Mouse (Mus musculus): ENCODE results near the gene Sdc4. TPM values are rescaled to one million over a fixed set of nuclear protein-coding genes. Genes with fewer than 3 reads are reported as not detected.

Gene Sdc4
- polyA plus RNA-seq, 1 experiment from 2014 or later: 101 TPM

DNA sequence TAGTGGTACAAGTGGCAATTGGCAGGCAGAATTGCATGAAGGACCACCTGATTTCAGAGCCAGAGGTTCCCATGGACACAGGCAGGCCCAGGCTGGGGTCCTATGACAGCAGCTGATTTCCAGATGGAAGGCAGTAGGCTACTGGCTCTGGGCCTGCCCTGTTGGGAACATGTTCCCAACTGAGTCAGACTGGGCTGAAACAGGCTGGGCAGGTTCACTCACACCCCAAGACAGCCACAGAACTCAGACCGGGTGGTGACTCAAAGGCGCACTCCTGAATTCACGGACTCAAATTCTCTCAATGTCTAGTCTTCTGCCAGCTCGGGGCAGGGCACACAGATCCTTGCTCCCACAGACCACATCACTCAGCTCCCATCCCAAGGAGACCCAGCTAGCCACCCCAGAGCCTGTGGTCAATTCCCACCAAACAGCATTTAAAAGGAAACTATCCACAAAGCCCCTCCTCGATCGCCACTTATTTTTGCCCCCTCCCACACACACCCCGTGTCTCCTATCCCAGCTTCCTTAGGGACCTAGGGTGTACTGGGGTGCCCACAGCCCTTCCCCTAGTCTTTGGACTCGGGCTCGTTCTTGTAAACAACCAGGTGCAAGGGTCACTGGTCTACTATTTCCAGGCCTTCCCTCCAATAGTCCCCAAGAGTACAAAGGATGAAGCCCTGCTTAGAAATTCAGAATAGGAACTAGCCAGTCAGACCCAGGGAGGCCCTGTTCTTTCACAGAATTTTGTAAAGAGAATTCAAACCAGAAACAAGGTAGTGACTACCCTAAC, 11.8 kb downstream of the Sdc4 start:
- no peak for TF ChIP-seq CTCF (IDR thresholded peaks at IDR 0.05; ENCODE audit: low read depth)
- 37% methylated on average over 9 of the region's 9 CpGs for WGBS
- Histone ChIP-seq H3K4me1 (ENCODE audit: insufficient read depth) (peaks cover 42% of the 10 kb centered on the region), H3K4me2 (no peak overlapping the region; the same call in 1 of the 2 replicates), H3K4me3 (ENCODE audit: low read depth, low read length) (no peak overlapping the region), H3K36me3 (ENCODE audit: insufficient read depth) (peaks cover 23% of the 10 kb centered on the region), H3K9me3 (ENCODE audit: low read depth, low read length) (no peaks in the 10 kb centered on the region), H3K27me3 (ENCODE audit: insufficient read depth, low read length) (no peaks in the 10 kb centered on the region), H3K27ac (ENCODE audit: low read depth) (peak overlapping the region; percentile 51), H3K9ac (no peak overlapping the region)
- peak; percentile 33; the same call in 1 of the 2 replicates for ATAC-seq (ENCODE audit: insufficient read depth)
- peak; percentile 58 for DNase-seq

DNA sequence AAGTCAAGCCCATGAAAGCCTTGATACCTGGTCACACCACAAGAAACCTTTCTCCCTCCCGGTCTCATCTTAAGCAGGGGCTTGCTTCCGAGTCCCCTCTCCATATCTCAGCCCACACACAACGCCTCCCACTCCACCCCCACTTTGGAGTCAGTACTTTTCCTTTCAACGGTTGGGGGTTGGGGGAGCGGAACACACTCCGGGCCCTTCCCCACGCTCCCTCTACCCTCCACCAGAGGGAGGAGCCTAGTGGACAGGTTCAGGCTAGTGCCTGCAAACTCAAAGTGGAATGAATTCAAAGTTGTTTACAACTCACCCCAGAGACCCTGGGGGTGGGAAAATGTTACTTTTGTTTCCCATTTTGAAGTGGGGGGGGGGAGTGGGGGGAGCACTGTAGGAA, 13.0 kb downstream of the Sdc4 start:
- peak; percentile 60 for DNase-seq
- WGBS: 6% methylated on average over 7 of the region's 7 CpGs
- Histone ChIP-seq H3K36me3 (ENCODE audit: insufficient read depth) (peaks cover 31% of the 10 kb centered on the region), H3K9me3 (ENCODE audit: low read depth, low read length) (no peaks in the 10 kb centered on the region), H3K4me3 (ENCODE audit: low read depth, low read length) (no peak overlapping the region), H3K4me2 (peak overlapping the region; percentile 23; the same call in 1 of the 2 replicates), H3K27me3 (ENCODE audit: insufficient read depth, low read length) (no peaks in the 10 kb centered on the region), H3K4me1 (ENCODE audit: insufficient read depth) (peaks cover 34% of the 10 kb centered on the region), H3K27ac (ENCODE audit: low read depth) (peak overlapping the region; percentile 13; the same call in 1 of the 2 replicates), H3K9ac (no peak overlapping the region)
- ATAC-seq (ENCODE audit: insufficient read depth): peak; percentile 55
- peak; percentile 47 for TF ChIP-seq CTCF (IDR thresholded peaks at IDR 0.05; ENCODE audit: low read depth)

DNA sequence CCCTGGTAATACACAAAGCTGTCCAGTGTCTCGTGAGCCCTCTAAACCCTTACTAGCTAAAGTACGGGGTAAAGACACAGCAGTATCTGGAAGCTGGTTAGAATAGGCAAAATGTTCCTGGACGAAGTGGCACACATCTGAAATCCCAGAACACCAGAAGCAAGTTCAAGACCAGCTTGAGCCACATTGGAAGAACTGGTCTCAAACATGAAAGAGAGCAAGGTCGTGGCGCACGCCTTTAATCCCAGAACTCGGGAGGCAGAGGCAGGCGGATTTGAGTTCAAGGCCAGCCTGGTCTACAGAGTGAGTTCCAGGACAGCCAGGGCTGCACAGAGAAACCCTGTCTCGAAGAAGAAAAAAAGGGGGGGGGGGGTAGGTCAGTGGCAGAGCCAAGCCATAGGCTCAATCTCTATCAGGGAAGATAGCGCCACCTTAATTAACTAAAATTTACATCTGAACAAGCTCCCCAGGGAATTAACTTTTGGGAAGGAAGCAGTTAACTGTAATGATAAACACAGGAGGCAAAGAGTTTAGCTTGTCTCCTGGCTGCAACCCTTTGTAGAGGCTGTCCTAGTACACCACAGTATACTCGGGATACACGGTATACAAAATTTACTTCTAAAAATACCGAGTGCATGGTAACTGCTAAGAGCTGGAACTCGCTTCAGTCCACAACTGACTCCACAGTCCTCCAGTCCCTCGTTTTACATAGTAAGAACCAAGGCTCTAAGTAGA, 13.6 kb downstream of the Sdc4 start:
- DNase-seq (no peak), ATAC-seq (ENCODE audit: insufficient read depth) (no peak)
- Histone ChIP-seq H3K36me3 (ENCODE audit: insufficient read depth) (peaks cover 37% of the 10 kb centered on the region), H3K27me3 (ENCODE audit: insufficient read depth, low read length) (no peaks in the 10 kb centered on the region), H3K9me3 (ENCODE audit: low read depth, low read length) (no peaks in the 10 kb centered on the region), H3K4me2 (peak overlapping the region; percentile 23; the same call in 1 of the 2 replicates), H3K4me3 (ENCODE audit: low read depth, low read length) (no peak overlapping the region), H3K9ac (no peak overlapping the region), H3K4me1 (ENCODE audit: insufficient read depth) (peaks cover 33% of the 10 kb centered on the region), H3K27ac (ENCODE audit: low read depth) (peak overlapping the region; percentile 13; the same call in 1 of the 2 replicates)
- 54% methylated on average over 15 of the region's 15 CpGs for WGBS
- TF ChIP-seq CTCF (IDR thresholded peaks at IDR 0.05; ENCODE audit: low read depth): no peak

- no peak for TF ChIP-seq CTCF (IDR thresholded peaks at IDR 0.05; ENCODE audit: low read depth)
- H3K36me3 ChIP-seq (ENCODE audit: insufficient read depth): peaks cover 48% of the 10 kb centered on the region
- ATAC-seq (ENCODE audit: insufficient read depth) (no peak), DNase-seq (no peak)
- no peaks in the 10 kb centered on the region for H3K9me3 ChIP-seq (ENCODE audit: low read depth, low read length)
- no peak overlapping the region for H3K27ac ChIP-seq (ENCODE audit: low read depth)
- 36% methylated on average over 5 of the region's 5 CpGs for whole genome bisulfite sequencing
- peaks cover 28% of the 10 kb centered on the region for H3K4me1 ChIP-seq (ENCODE audit: insufficient read depth)
- H3K9ac ChIP-seq: no peak overlapping the region
- H3K27me3 ChIP-seq (ENCODE audit: insufficient read depth, low read length): no peaks in the 10 kb centered on the region
- H3K4me2 ChIP-seq: no peak overlapping the region
- H3K4me3 ChIP-seq (ENCODE audit: low read depth, low read length): no peak overlapping the region
Observed at GRCm38 (mm10) chr2:164428451-164428850, 15.2 kb downstream of the Sdc4 start.

DNA sequence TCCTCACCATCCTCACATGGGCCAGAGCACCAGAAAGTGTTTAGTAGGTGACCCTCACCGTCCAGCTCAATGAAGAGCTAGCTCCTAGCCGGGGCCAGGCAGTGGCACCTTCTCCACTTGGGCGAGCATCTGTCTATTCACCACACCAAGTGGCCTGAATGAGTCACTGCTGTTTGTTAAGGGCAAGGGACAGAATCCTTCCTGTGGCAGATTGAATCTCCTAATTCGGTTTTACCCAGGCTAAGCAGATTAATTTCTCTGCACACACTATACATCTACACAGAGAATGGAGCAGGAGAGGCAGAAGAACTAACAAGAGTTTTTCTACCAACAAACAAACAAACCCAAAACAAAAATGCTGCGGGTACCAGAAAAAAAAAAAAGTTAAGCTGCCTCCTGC, 16.7 kb downstream of the Sdc4 start:
- no peak for ATAC-seq (ENCODE audit: insufficient read depth)
- Histone ChIP-seq H3K9me3 (ENCODE audit: low read depth, low read length) (no peaks in the 10 kb centered on the region), H3K9ac (no peak overlapping the region), H3K27ac (ENCODE audit: low read depth) (no peak overlapping the region), H3K27me3 (ENCODE audit: insufficient read depth, low read length) (no peaks in the 10 kb centered on the region), H3K4me1 (ENCODE audit: insufficient read depth) (peaks cover 13% of the 10 kb centered on the region), H3K36me3 (ENCODE audit: insufficient read depth) (peaks cover 51% of the 10 kb centered on the region), H3K4me2 (no peak overlapping the region), H3K4me3 (ENCODE audit: low read depth, low read length) (no peak overlapping the region)
- TF ChIP-seq CTCF (IDR thresholded peaks at IDR 0.05; ENCODE audit: low read depth): no peak
- no peak for DNase-seq
- 79% methylated on average over 5 of the region's 5 CpGs for WGBS

DNA sequence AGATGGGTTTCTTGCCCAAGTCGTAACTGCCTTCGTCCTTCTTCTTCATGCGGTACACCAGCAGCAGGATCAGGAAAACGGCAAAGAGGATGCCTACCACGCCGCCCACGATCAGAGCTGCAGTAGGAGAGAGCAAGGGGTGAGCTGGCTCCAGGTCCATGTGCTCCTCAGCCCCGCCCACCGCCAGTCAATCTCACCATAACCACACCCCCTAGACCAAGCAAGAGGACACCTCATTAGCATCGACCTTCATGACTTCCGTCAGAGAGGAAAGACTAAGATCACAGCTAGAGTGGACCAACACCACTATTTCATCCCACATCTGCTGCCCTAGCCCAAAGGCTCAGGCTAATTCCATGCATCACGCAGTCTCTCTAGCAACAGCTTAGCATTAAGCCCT, 17.6 kb downstream of the Sdc4 start:
- WGBS: 20% methylated on average over 12 of the region's 12 CpGs
- DNase-seq: no peak
- ATAC-seq (ENCODE audit: insufficient read depth): peak; percentile 53; the same call in 1 of the 2 replicates

GRCm38 (mm10) chr2:164425401-164425800, 18.3 kb downstream of the Sdc4 start:
- no peak for TF ChIP-seq CTCF (IDR thresholded peaks at IDR 0.05; ENCODE audit: low read depth)
- WGBS: 70% methylated on average over 5 of the region's 5 CpGs

More for the DNA sequence above, 17.6 kb downstream of the Sdc4 start:
- Histone ChIP-seq H3K36me3 (ENCODE audit: insufficient read depth) (peaks cover 51% of the 10 kb centered on the region), H3K9me3 (ENCODE audit: low read depth, low read length) (no peaks in the 10 kb centered on the region), H3K9ac (no peak overlapping the region), H3K4me2 (no peak overlapping the region), H3K27ac (ENCODE audit: low read depth) (no peak overlapping the region), H3K27me3 (ENCODE audit: insufficient read depth, low read length) (no peaks in the 10 kb centered on the region), H3K4me3 (ENCODE audit: low read depth, low read length) (no peak overlapping the region), H3K4me1 (ENCODE audit: insufficient read depth) (peaks cover 8% of the 10 kb centered on the region; the same call in 1 of the 2 replicates)
- TF ChIP-seq CTCF (IDR thresholded peaks at IDR 0.05; ENCODE audit: low read depth): no peak

More at GRCm38 (mm10) chr2:164425401-164425800, 18.3 kb downstream of the Sdc4 start:
- Histone ChIP-seq H3K36me3 (ENCODE audit: insufficient read depth) (peaks cover 51% of the 10 kb centered on the region), H3K4me2 (no peak overlapping the region), H3K4me3 (ENCODE audit: low read depth, low read length) (no peak overlapping the region), H3K27me3 (ENCODE audit: insufficient read depth, low read length) (no peaks in the 10 kb centered on the region), H3K9me3 (ENCODE audit: low read depth, low read length) (no peaks in the 10 kb centered on the region), H3K4me1 (ENCODE audit: insufficient read depth) (peaks cover 2% of the 10 kb centered on the region; the same call in 1 of the 2 replicates), H3K9ac (no peak overlapping the region), H3K27ac (ENCODE audit: low read depth) (no peak overlapping the region)
- ATAC-seq (ENCODE audit: insufficient read depth) (no peak), DNase-seq (no peak)

Data from lung, embryonic 14.5 days (tissue).